Mouse (Mus musculus) liver, embryonic 14.5 days (tissue): ENCODE measurements around the gene Ccl2.

Experiments used
- CTCF ChIP-seq: IDR thresholded peaks from 2 replicates; pipeline ENCODE4 v1.5.1; 2016; ENCODE audit warnings: antibody characterized with exemption, low read depth, control low read depth
- EP300 ChIP-seq: IDR thresholded peaks from 2 replicates; pipeline ENCODE4 v1.6.1; 2016; ENCODE audit warnings: antibody characterized with exemption, low read depth

GRCm38 (mm10) chr11:82032678-82033344 is 2.6 kb upstream of the Ccl2 start:
- TF ChIP-seq CTCF (no peak), EP300 (no peak)
